Mouse (Mus musculus) kidney, embryonic 16.5 days (tissue): Measurements from ENCODE around the gene Retreg2. TPM values are rescaled to one million over a fixed set of nuclear protein-coding genes. Genes with fewer than 3 reads are reported as not detected.

Experiments used
- ATAC-seq: fragments of 200-750 bp; cut with Nextera tagmentation; 2 replicates; pipeline ENCODE4 v1.8.0; 2017; ENCODE audit warnings: moderate TSS enrichment; ENCODE audit not compliant: low FRiP score, low TSS enrichment
- H3K27ac ChIP-seq: fragments of 300-500 bp; sonication (generic); 2 replicates; pipeline ENCODE4 v1.5.1; 2014; ENCODE audit warnings: low read length
- H3K27me3 ChIP-seq: fragments of 300-500 bp; sonication (generic); 2 replicates; pipeline ENCODE4 v1.6.1; 2014; ENCODE audit warnings: low read length, control low read depth, mixed read lengths; ENCODE audit not compliant: insufficient read depth
- H3K36me3 ChIP-seq: fragments of 300-500 bp; sonication (generic); 2 replicates; pipeline ENCODE4 v1.6.1; 2014; ENCODE audit warnings: low read length, control low read depth, mixed read lengths; ENCODE audit not compliant: insufficient read depth
- H3K4me1 ChIP-seq: fragments of 300-500 bp; sonication (generic); 2 replicates; pipeline ENCODE4 v1.6.1; 2014; ENCODE audit warnings: low read length, control low read depth, mixed read lengths; ENCODE audit not compliant: insufficient read depth
- H3K4me2 ChIP-seq: fragments of 300-500 bp; sonication (generic); replicated peaks from 2 replicates; pipeline ENCODE4 v1.6.1; 2014; ENCODE audit warnings: low read depth, low read length
- H3K4me3 ChIP-seq: fragments of 300-500 bp; sonication (generic); 2 replicates; pipeline ENCODE4 v1.5.1; 2014; ENCODE audit warnings: mild to moderate bottlenecking, low read length
- H3K9ac ChIP-seq: fragments of 300-500 bp; sonication (generic); replicated peaks from 2 replicates; pipeline ENCODE4 v1.6.1; 2014; ENCODE audit warnings: low read length
- H3K9me3 ChIP-seq: fragments of 300-500 bp; sonication (generic); 2 replicates; pipeline ENCODE4 v1.6.1; 2016; ENCODE audit warnings: low read length, control low read depth
- WGBS: fragments of 180-500 bp; shearing (Covaris S2); extraction: QIAGEN DNeasy Blood & Tissue Kit; methylation state at CpG from one replicate; pipeline ENCODE4 v1.1.7; 2014; 5-methylcytosine and 5-hydroxymethylcytosine counted together
- polyA plus RNA-seq: library from polyadenylated mRNA; unstranded; fragments of >200 nt; fragmentation: Nextera tagmentation; extraction: Ambion mirVana; gene quantifications from 2 replicates; pipeline ENCODE4 v1.2.1, GENCODE M21; 2015

Retreg2 gene
- polyA plus RNA-seq, 1 experiment from 2014 or later = 56.3 TPM

- Histone ChIP-seq H3K9ac (no peak overlapping the region), H3K36me3 (peaks cover 37% of the 10 kb centered on the region), H3K27me3 (no peaks in the 10 kb centered on the region), H3K4me1 (peaks cover 9% of the 10 kb centered on the region), H3K9me3 (no peaks in the 10 kb centered on the region), H3K4me2 (no peak overlapping the region), H3K4me3 (no peak overlapping the region), H3K27ac (no peak overlapping the region)
- WGBS = 98% methylated on average over 2 of the region's 2 CpGs
- ATAC-seq = no peak
Observed at GRCm38 (mm10) chr1:75138448-75138847, 4.1 kb upstream of the Retreg2 start.

- Histone ChIP-seq H3K4me2 (peak overlapping the region; percentile 94), H3K27ac (peak overlapping the region; percentile 98), H3K27me3 (no peaks in the 10 kb centered on the region), H3K36me3 (peaks cover 42% of the 10 kb centered on the region), H3K4me1 (peaks cover 16% of the 10 kb centered on the region), H3K4me3 (peak overlapping the region; percentile 90), H3K9ac (peak overlapping the region; percentile 94), H3K9me3 (no peaks in the 10 kb centered on the region)
- ATAC-seq = peak; percentile 20; the same call in 1 of the 2 replicates
- WGBS = 67% methylated on average over 4 of the region's 4 CpGs
Observed at GRCm38 (mm10) chr1:75140601-75141190, 1.9 kb upstream of the Retreg2 start.

GRCm38 (mm10) chr1:75141486-75142190, 940 bp upstream of the Retreg2 start:
- Histone ChIP-seq H3K9me3 (no peaks in the 10 kb centered on the region), H3K4me1 (peaks cover 16% of the 10 kb centered on the region), H3K9ac (peak overlapping the region; percentile 94), H3K27me3 (no peaks in the 10 kb centered on the region), H3K4me3 (peak overlapping the region; percentile 90), H3K4me2 (peak overlapping the region; percentile 94), H3K36me3 (peaks cover 42% of the 10 kb centered on the region), H3K27ac (peak overlapping the region; percentile 98)
- peak; percentile 44; the same call in 1 of the 2 replicates for ATAC-seq
- under 1% methylated on average over 53 of the region's 53 CpGs for WGBS

GRCm38 (mm10) chr1:75145589-75145988, 3.0 kb downstream of the Retreg2 start:
- no peak overlapping the region for H3K9ac ChIP-seq
- H3K4me1 ChIP-seq = peaks cover 14% of the 10 kb centered on the region
- ATAC-seq = no peak
- H3K36me3 ChIP-seq = peaks cover 36% of the 10 kb centered on the region
- no peaks in the 10 kb centered on the region for H3K9me3 ChIP-seq
- 95% methylated on average over 3 of the region's 3 CpGs for WGBS
- no peak overlapping the region for H3K4me2 ChIP-seq
- H3K27me3 ChIP-seq = no peaks in the 10 kb centered on the region
- no peak overlapping the region for H3K27ac ChIP-seq
- H3K4me3 ChIP-seq = no peak overlapping the region

GRCm38 (mm10) chr1:75147411-75148135, 5.0 kb downstream of the Retreg2 start:
- peaks cover 36% of the 10 kb centered on the region for H3K36me3 ChIP-seq
- no peak overlapping the region for H3K9ac ChIP-seq
- H3K27ac ChIP-seq = no peak overlapping the region
- 83% methylated on average over 7 of the region's 7 CpGs for WGBS
- no peaks in the 10 kb centered on the region for H3K27me3 ChIP-seq
- H3K4me3 ChIP-seq = no peak overlapping the region
- H3K4me2 ChIP-seq = no peak overlapping the region
- no peaks in the 10 kb centered on the region for H3K9me3 ChIP-seq
- peaks cover 9% of the 10 kb centered on the region for H3K4me1 ChIP-seq
- ATAC-seq = no peak

GRCm38 (mm10) chr1:75148727-75149126, 6.1 kb downstream of the Retreg2 start:
- Histone ChIP-seq H3K9ac (no peak overlapping the region), H3K27ac (no peak overlapping the region), H3K36me3 (peaks cover 36% of the 10 kb centered on the region), H3K4me1 (peaks cover 4% of the 10 kb centered on the region), H3K4me2 (no peak overlapping the region), H3K27me3 (no peaks in the 10 kb centered on the region), H3K4me3 (no peak overlapping the region), H3K9me3 (no peaks in the 10 kb centered on the region)
- ATAC-seq = no peak
- WGBS = 89% methylated on average over 4 of the region's 4 CpGs

- H3K27me3 ChIP-seq = no peaks in the 10 kb centered on the region
- H3K4me1 ChIP-seq = no peaks in the 10 kb centered on the region
- no peak overlapping the region for H3K4me2 ChIP-seq
- no peaks in the 10 kb centered on the region for H3K36me3 ChIP-seq
- no peak for ATAC-seq
- 48% methylated on average over 3 of the region's 3 CpGs for WGBS
- H3K4me3 ChIP-seq = no peak overlapping the region
- no peak overlapping the region for H3K9ac ChIP-seq
- H3K9me3 ChIP-seq = no peaks in the 10 kb centered on the region
- H3K27ac ChIP-seq = no peak overlapping the region
Observed at GRCm38 (mm10) chr1:75155837-75156236, 13.3 kb downstream of the Retreg2 start.

GRCm38 (mm10) chr1:75158990-75159389, 16.4 kb downstream of the Retreg2 start:
- Histone ChIP-seq H3K27me3 (no peaks in the 10 kb centered on the region; the same call in 1 of the 2 replicates), H3K4me3 (no peak overlapping the region), H3K36me3 (no peaks in the 10 kb centered on the region), H3K27ac (no peak overlapping the region), H3K9me3 (no peaks in the 10 kb centered on the region; the same call in 1 of the 2 replicates), H3K4me1 (no peaks in the 10 kb centered on the region), H3K4me2 (no peak overlapping the region), H3K9ac (no peak overlapping the region)
- no peak for ATAC-seq

- no peak for ATAC-seq
Observed at GRCm38 (mm10) chr1:75159540-75160255, 17.1 kb downstream of the Retreg2 start.

More at GRCm38 (mm10) chr1:75159540-75160255, 17.1 kb downstream of the Retreg2 start:
- no peaks in the 10 kb centered on the region; the same call in 1 of the 2 replicates for H3K27me3 ChIP-seq
- H3K4me3 ChIP-seq = no peak overlapping the region
- no peaks in the 10 kb centered on the region for H3K36me3 ChIP-seq
- no peaks in the 10 kb centered on the region for H3K4me1 ChIP-seq
- H3K27ac ChIP-seq = no peak overlapping the region
- H3K4me2 ChIP-seq = no peak overlapping the region
- no peaks in the 10 kb centered on the region; the same call in 1 of the 2 replicates for H3K9me3 ChIP-seq
- 71% methylated on average over 5 of the region's 5 CpGs for WGBS
- no peak overlapping the region for H3K9ac ChIP-seq
